Mouse (Mus musculus) embryonic fibroblast, embryonic 13.5 days (primary cell): ENCODE measurements at regions not wholly inside any gene's neighbourhood (a gene's known extent, or its start where the extent isn't known, plus 50 kb on each side); places are given as distances from the start of the nearest gene placed in this dataset.
A peak's percentile ranks its signal among the peaks of the same experiment; 100 is the strongest.
"Not testable (repeated sequence)": the region's sequence is repeated elsewhere in the genome, so short reads cannot be mapped to it uniquely, and the experiment has no call there.

Experiments
- H3K27ac ChIP-seq: 2 replicates; pipeline ENCODE4 v1.5.1; 2012; ENCODE audit warnings: low read length, control low read depth, inconsistent platforms; ENCODE audit not compliant: insufficient read depth
- H3K4me1 ChIP-seq: 2 replicates; pipeline ENCODE4 v1.6.1; 2011; ENCODE audit warnings: low read length; ENCODE audit not compliant: control insufficient read depth, insufficient read depth
- H3K4me3 ChIP-seq: 2 replicates; pipeline ENCODE4 v1.5.1; 2011; ENCODE audit warnings: mild to moderate bottlenecking, control low read depth, low read length; ENCODE audit not compliant: insufficient read depth
- CTCF ChIP-seq: IDR thresholded peaks from 2 replicates; pipeline ENCODE4 v1.5.1; 2011; ENCODE audit warnings: mild to moderate bottlenecking, control low read depth, low read length, moderate library complexity, borderline replicate concordance; ENCODE audit not compliant: insufficient read depth
- POLR2A ChIP-seq: IDR thresholded peaks from 2 replicates; pipeline ENCODE4 v1.6.1; 2011; ENCODE audit warnings: low read depth, mild to moderate bottlenecking, control low read depth, low read length, moderate library complexity

- TF ChIP-seq CTCF, result no peak
- no peak for TF ChIP-seq POLR2A
- peaks cover 13% of the 10 kb centered on the region for H3K4me1 ChIP-seq
- peak overlapping the region; percentile 96 for H3K27ac ChIP-seq
Observed at GRCm38 (mm10) chr6:22446621-22447310, 90.7 kb upstream of the Fam3c start.

GRCm38 (mm10) chr6:22444856-22445255 lies 88.8 kb upstream of the Fam3c start:
- H3K4me1 ChIP-seq, result peaks cover 13% of the 10 kb centered on the region
- H3K4me3 ChIP-seq, H3K27ac ChIP-seq: not testable (repeated sequence)

More at GRCm38 (mm10) chr6:22446621-22447310, 90.7 kb upstream of the Fam3c start:
- H3K4me3 ChIP-seq, result no peak overlapping the region

GRCm38 (mm10) chr6:22444220-22444619 lies 88.2 kb upstream of the Fam3c start:
- H3K4me3 ChIP-seq, result no peak overlapping the region
- H3K27ac ChIP-seq, result no peak overlapping the region
- peaks cover 13% of the 10 kb centered on the region for H3K4me1 ChIP-seq
- TF ChIP-seq POLR2A, result no peak
- TF ChIP-seq CTCF, result no peak

GRCm38 (mm10) chr6:22443573-22443972 lies 87.5 kb upstream of the Fam3c start:
- Histone ChIP-seq H3K27ac (no peak overlapping the region), H3K4me3 (no peak overlapping the region)

GRCm38 (mm10) chr6:22443170-22443569 lies 87.1 kb upstream of the Fam3c start:
- Histone ChIP-seq H3K27ac (no peak overlapping the region), H3K4me1 (peaks cover 11% of the 10 kb centered on the region), H3K4me3 (no peak overlapping the region)
- TF ChIP-seq CTCF, result no peak
- TF ChIP-seq POLR2A, result no peak

More at GRCm38 (mm10) chr6:22443573-22443972, 87.5 kb upstream of the Fam3c start:
- TF ChIP-seq CTCF, result no peak
- no peak for TF ChIP-seq POLR2A
- H3K4me1 ChIP-seq, result peaks cover 11% of the 10 kb centered on the region

GRCm38 (mm10) chr6:22442591-22442990 lies 86.5 kb upstream of the Fam3c start:
- Histone ChIP-seq H3K4me3 (no peak overlapping the region), H3K4me1 (peaks cover 8% of the 10 kb centered on the region), H3K27ac (no peak overlapping the region)
- TF ChIP-seq POLR2A (no peak), CTCF (no peak)

GRCm38 (mm10) chr6:22439871-22440270 lies 83.8 kb upstream of the Fam3c start:
- H3K27ac ChIP-seq, result no peak overlapping the region
- no peak overlapping the region for H3K4me3 ChIP-seq
- H3K4me1 ChIP-seq, result peaks cover 3% of the 10 kb centered on the region
- TF ChIP-seq CTCF, result no peak
- TF ChIP-seq POLR2A, result no peak

- no peak for TF ChIP-seq POLR2A
- no peak for TF ChIP-seq CTCF
- H3K27ac ChIP-seq, result no peak overlapping the region
- H3K4me3 ChIP-seq, result no peak overlapping the region
- no peaks in the 10 kb centered on the region for H3K4me1 ChIP-seq
Observed at GRCm38 (mm10) chr6:22429026-22429425, 73.0 kb upstream of the Fam3c start.

GRCm38 (mm10) chr6:22424161-22424807 lies 68.2 kb upstream of the Fam3c start:
- no peak for TF ChIP-seq POLR2A

More at GRCm38 (mm10) chr6:22424161-22424807, 68.2 kb upstream of the Fam3c start:
- H3K27ac ChIP-seq, result no peak overlapping the region
- 0 out of 2 replicates have a peak, but pooled peaks cover 3% of the 10 kb centered on the region for H3K4me1 ChIP-seq
- no peak overlapping the region for H3K4me3 ChIP-seq
